Mouse (Mus musculus) ES-CJ7 (cell line): Measurements from ENCODE around the gene Sco2.

ENCODE experiments used
- DNase-seq: peaks from one replicate; pipeline ENCODE4 v3.0.0; 2011; ENCODE audit warnings: low read depth, low spot score

The Sco2 gene

DNA sequence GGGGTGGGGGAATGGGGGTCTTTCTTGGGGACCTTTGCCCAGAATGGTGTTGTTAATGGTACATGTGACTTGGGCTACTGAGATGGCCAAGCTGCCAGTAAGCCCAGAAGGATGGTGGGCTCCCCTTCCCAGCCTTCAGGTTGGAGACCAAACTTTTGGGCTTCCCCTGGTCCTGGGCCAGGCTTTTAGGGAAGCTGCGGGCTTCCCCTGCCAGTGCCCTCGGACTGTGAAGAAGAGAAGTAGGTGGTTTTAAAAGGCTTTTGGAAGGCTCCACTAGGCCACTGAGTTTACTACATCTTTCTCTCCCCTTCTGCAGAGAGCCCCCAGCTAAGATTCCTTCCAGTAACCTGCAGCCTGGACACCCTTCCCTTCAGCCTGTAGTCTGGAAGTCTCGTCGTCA, 50.0 kb downstream of the Sco2 start:
- no peak for DNase-seq

GRCm38 (mm10) chr15:89322670-89323522, 50.8 kb downstream of the Sco2 start, which contains the start of gene Adm2:
Gene Adm2, plus strand, starts transcription at chr15:89322720.
- peak; percentile 41 for DNase-seq
